ENCODE assay signal across 8 mouse cellular contexts in genomic region chr8:73618946-73619345, GRCm38 (mm10).
DNase-seq lines count a peak whose midpoint lies in the region; ATAC-seq and TF ChIP-seq lines count a peak whose summit lies in the region.

No protein-coding gene starts in this region.

- ATAC-seq in kidney, embryonic 16.5 days (ENCODE audit: low FRiP score, low TSS enrichment) = peak; percentile 71; the same call in 1 of the 2 replicates
- peak; percentile 65 for ATAC-seq in granulocyte monocyte progenitor cell, adult 5-6 weeks (replicated peaks; ENCODE audit: poor library complexity, severe bottlenecking)
- ATAC-seq in liver, postnatal 0 days = no peak

- H3K36me3 ChIP-seq in kidney, embryonic 16.5 days (ENCODE audit: insufficient read depth, low read length) = no peaks in the 10 kb centered on the region
- H3K36me3 ChIP-seq in MEL (ENCODE audit: control insufficient read depth in 1 of 2, insufficient read depth in 2 of 2, low read length in 2 of 2) = no peaks in the 10 kb centered on the region
- H3K36me3 ChIP-seq in liver, postnatal 0 days (replicated peaks; ENCODE audit: insufficient read depth, low read length) = no peaks in the 10 kb centered on the region

- TF ChIP-seq RAD21 in MEL (IDR thresholded peaks at IDR 0.05; ENCODE audit: low read depth, low read length) = no peak

- 83% methylated on average over 1 of the region's 1 CpGs for WGBS in kidney, embryonic 16.5 days
- WGBS in liver, postnatal 0 days (ENCODE audit: insufficient replicate concordance) = 69% methylated on average over 1 of the region's 1 CpGs

- H3K9ac ChIP-seq in kidney, embryonic 16.5 days (replicated peaks; ENCODE audit: low read length) = no peak overlapping the region
- no peak overlapping the region for H3K9ac ChIP-seq in MEL (ENCODE audit: control insufficient read depth, low read depth, low read length, poor library complexity, severe bottlenecking)
- no peak overlapping the region for H3K9ac ChIP-seq in liver, postnatal 0 days (replicated peaks)

- TF ChIP-seq POLR2A in MEL (IDR thresholded peaks at IDR 0.05; ENCODE audit: control insufficient read depth in 1 of 2, insufficient read depth in 1 of 2, low read depth in 1 of 2, low read length in 2 of 2, poor library complexity in 1 of 2) = no peak

- TF ChIP-seq EP300 in MEL (IDR thresholded peaks at IDR 0.05; ENCODE audit: low read depth in 1 of 2, low read length in 2 of 2) = no peak
- no peak for TF ChIP-seq EP300 in liver, postnatal 0 days (IDR thresholded peaks at IDR 0.05; ENCODE audit: low read depth)

- intact Hi-C loops in gastrocnemius, postnatal 36 days (cut with DNase I) = no loop called here

- no peaks in the 10 kb centered on the region for H3K27me3 ChIP-seq in kidney, embryonic 16.5 days (ENCODE audit: insufficient read depth, low read length)
- H3K27me3 ChIP-seq in MEL (ENCODE audit: control insufficient read depth in 1 of 2, insufficient read depth in 2 of 2, low read length in 2 of 2) = no peaks in the 10 kb centered on the region
- H3K27me3 ChIP-seq in liver, postnatal 0 days (ENCODE audit: insufficient read depth, low read length) = no peaks in the 10 kb centered on the region

- H3K79me2 ChIP-seq in MEL (ENCODE audit: control insufficient read depth, insufficient read depth, low read length, poor library complexity) = no peaks in the 10 kb centered on the region

- no peak overlapping the region for H3K4me2 ChIP-seq in kidney, embryonic 16.5 days (replicated peaks; ENCODE audit: low read depth, low read length)
- H3K4me2 ChIP-seq in liver, postnatal 0 days (ENCODE audit: low read depth, low read length) = no peak overlapping the region

- no peaks in the 10 kb centered on the region for H3K4me1 ChIP-seq in kidney, embryonic 16.5 days (ENCODE audit: insufficient read depth, low read length)
- H3K4me1 ChIP-seq in MEL (ENCODE audit: control insufficient read depth in 1 of 2, insufficient read depth in 2 of 2, low read length in 2 of 2) = no peaks in the 10 kb centered on the region
- H3K4me1 ChIP-seq in liver, postnatal 0 days (ENCODE audit: insufficient read depth) = no peaks in the 10 kb centered on the region

- TF ChIP-seq CTCF in MEL (IDR thresholded peaks at IDR 0.05 in 2 of 3, conservative IDR thresholded peaks at IDR 0.05 in 1 of 3; ENCODE audit: control insufficient read depth in 1 of 3, insufficient read depth in 1 of 3, low read depth in 2 of 3, low read length in 3 of 3, poor library complexity in 1 of 3, severe bottlenecking in 1 of 3) = no peak
- TF ChIP-seq CTCF in liver, postnatal 0 days (IDR thresholded peaks at IDR 0.05; ENCODE audit: low read depth) = no peak

- H3K4me3 ChIP-seq in kidney, embryonic 16.5 days (ENCODE audit: low read length) = no peak overlapping the region
- H3K4me3 ChIP-seq in MEL (ENCODE audit: control insufficient read depth in 1 of 2, insufficient read depth in 1 of 2, low read depth in 2 of 2, low read length in 2 of 2) = no peak overlapping the region
- H3K4me3 ChIP-seq in liver, postnatal 0 days (ENCODE audit: low read depth, low read length) = no peak overlapping the region

- peaks cover 5% of the 10 kb centered on the region for H3K9me3 ChIP-seq in kidney, embryonic 16.5 days (ENCODE audit: low read length)
- H3K9me3 ChIP-seq in MEL (replicated peaks; ENCODE audit: insufficient read depth, low read length) = no peaks in the 10 kb centered on the region
- H3K9me3 ChIP-seq in liver, postnatal 0 days (ENCODE audit: low read length) = no peaks in the 10 kb centered on the region

- H3K27ac ChIP-seq in kidney, embryonic 16.5 days (ENCODE audit: low read length) = no peak overlapping the region
- no peak overlapping the region for H3K27ac ChIP-seq in MEL (ENCODE audit: control insufficient read depth, low read depth, low read length)
- no peak overlapping the region for H3K27ac ChIP-seq in liver, postnatal 0 days (ENCODE audit: low read depth)

- no peak for DNase-seq in kidney, adult 18-20 months
- DNase-seq in MEL (ENCODE audit: low read depth, low spot score) = peak; percentile 60
- DNase-seq in liver, postnatal 0 days = peak; percentile 12
- DNase-seq in right cerebral cortex, postnatal 10 days (ENCODE audit: low spot score in 2 of 2) = no peak
- DNase-seq in adrenal gland, postnatal 10 days = no peak
- DNase-seq in gastrocnemius, postnatal 36 days = no peak

TF ChIP-seq in MEL, 35 proteins besides CTCF, POLR2A, EP300 and RAD21:
- TF ChIP-seq POLR2AphosphoS5 (IDR thresholded peaks at IDR 0.05; ENCODE audit: borderline replicate concordance, low read depth, low read length) = peak; percentile 17; the same call in 1 of the 2 replicates
- TF ChIP-seq KAT2A (conservative IDR thresholded peaks at IDR 0.05; ENCODE audit: low read depth, low read length) = no peak

Comparison
In these comparisons a context has a peak if more than half of its experiments do, and no peak if none do; other contexts are left out.
1. DNase-seq: peak in MEL (single experiment) and liver, postnatal 0 days (single experiment); none in kidney, adult 18-20 months (single experiment), right cerebral cortex, postnatal 10 days (0 of 2), adrenal gland, postnatal 10 days (single experiment) and gastrocnemius, postnatal 36 days (0 of 2).